Mouse (Mus musculus): Measurements from ENCODE around the gene Clpx. TPM values are rescaled to one million over a fixed set of nuclear protein-coding genes. Genes with fewer than 3 reads are reported as not detected.

The Clpx gene
- 27.9 TPM for polyA plus RNA-seq (2017; shearing (Covaris generic))

GRCm38 (mm10) chr9:65293973-65294715 is at the start of gene Clpx:
TSS of gene Clpx (plus strand) at chr9:65294260.

DNA sequence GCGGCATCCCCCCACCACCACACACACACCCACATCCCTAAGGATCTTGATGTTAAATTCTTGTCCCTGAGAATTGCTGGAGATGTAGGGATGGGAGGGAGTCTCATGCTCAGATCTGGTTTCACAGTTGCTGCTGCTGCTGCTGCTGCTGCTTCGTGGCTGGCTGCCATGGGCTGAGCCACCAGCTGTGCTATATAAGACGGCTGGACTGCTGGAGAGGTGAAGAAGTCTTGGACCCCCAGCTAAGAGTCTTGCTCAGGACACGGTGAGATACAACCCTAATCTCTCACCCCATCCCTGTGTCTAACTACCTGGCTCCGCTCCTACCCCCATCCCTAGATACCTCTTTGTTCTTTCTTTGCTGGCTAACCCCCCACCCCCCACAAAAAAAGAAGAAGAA is 29.1 kb upstream of the Clpx start, which contains the start of gene Cilp:
Cilp (plus strand) TSS at position 222 of the 400 bp plus-strand sequence.

GRCm38 (mm10) chr9:65345854-65346475 is 51.9 kb downstream of the Clpx start, which contains the start of gene Pdcd7:
TSS of gene Pdcd7 (plus strand) at chr9:65346104.

DNA sequence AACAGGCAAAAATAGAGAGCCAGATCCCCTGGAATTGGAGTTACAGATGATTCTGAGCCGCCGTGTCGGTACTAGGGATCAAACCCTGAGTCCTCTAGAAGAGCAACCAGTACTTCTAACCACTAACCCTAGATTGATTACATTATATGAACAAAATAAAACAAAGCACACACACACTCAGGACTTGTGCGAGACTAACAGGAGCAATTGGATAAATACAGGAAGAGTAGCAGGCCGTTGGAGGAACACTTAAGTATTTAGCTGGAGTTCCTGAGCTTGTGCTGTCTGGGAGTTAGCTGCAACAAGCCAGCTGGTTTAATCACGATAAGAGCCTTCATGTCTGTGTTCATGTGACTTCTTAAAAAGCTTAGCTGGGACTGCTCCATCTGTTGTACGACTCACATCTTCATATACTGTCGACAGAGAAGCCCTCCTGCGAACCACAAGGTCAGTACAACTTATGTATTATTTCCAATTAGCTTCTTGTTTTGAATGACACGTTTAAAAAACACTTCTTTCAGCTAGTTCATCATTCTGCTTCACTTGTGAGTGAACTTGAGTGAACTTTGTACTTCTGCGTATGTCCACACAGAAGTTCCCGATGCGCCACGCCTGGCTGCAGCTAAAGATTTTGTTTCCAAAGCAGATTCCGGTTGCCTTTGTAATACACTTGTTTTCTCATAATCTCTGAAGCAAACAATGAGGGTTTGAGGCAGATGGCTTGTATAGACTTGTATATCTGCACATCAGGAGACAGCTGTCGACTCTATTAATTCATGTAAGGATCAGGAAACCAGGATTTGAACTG is 66.8 kb downstream of the Clpx start, which contains the start of gene Ubap1l:
Ubap1l (plus strand) TSS at position 401 of the 808 bp plus-strand sequence.

Other genes with a start within 250 kb of the Clpx start
- gene Igdcc4, start 192.8 kb upstream of the Clpx start, polyA plus RNA-seq (2017; shearing (Covaris generic)): 0.07 TPM
- gene Igdcc3, start 153.1 kb upstream of the Clpx start, polyA plus RNA-seq (2017; shearing (Covaris generic)): not detected
- gene Parp16, start 98.9 kb upstream of the Clpx start, polyA plus RNA-seq (2017; shearing (Covaris generic)): 10.1 TPM
- gene Cilp, start 29.1 kb upstream of the Clpx start, polyA plus RNA-seq (2017; shearing (Covaris generic)): not detected
- gene Pdcd7, start 51.8 kb downstream of the Clpx start, polyA plus RNA-seq (2017; shearing (Covaris generic)): 23.4 TPM
- not detected for gene Ubap1l, start 66.8 kb downstream of the Clpx start, polyA plus RNA-seq (2017; shearing (Covaris generic))
- gene Kbtbd13, start 97.4 kb downstream of the Clpx start, polyA plus RNA-seq (2017; shearing (Covaris generic)): not detected
- gene Rasl12, start 104.2 kb downstream of the Clpx start, polyA plus RNA-seq (2017; shearing (Covaris generic)): not detected
- not detected for gene Slc51b, start 128.7 kb downstream of the Clpx start, polyA plus RNA-seq (2017; shearing (Covaris generic))
- gene Mtfmt, start 141.5 kb downstream of the Clpx start, polyA plus RNA-seq (2017; shearing (Covaris generic)): 25.9 TPM
- 79.2 TPM for gene Spg21, start 166.7 kb downstream of the Clpx start, polyA plus RNA-seq (2017; shearing (Covaris generic))
- gene Ankdd1a, start 225.9 kb downstream of the Clpx start, polyA plus RNA-seq (2017; shearing (Covaris generic)): not detected

Data from effector memory CD4-positive, alpha-beta T cell, adult 5 months (primary cell).